In genomic region chr2:181679951-181680715, GRCm38 (mm10) we compare ENCODE assay signal across 7 mouse cellular contexts. TPM values are rescaled to one million over a fixed set of nuclear protein-coding genes. Genes with fewer than 3 reads are reported as not detected.
A peak's percentile ranks its signal among the peaks of the same experiment; 100 is the strongest.
DNase-seq lines count a peak whose midpoint lies in the region; ATAC-seq and TF ChIP-seq lines count a peak whose summit lies in the region.

Tcea2 (plus strand) TSS chr2:181680310.

- peak within 1 kb of the TSS; percentile 99 for H3K4me2 ChIP-seq in hindbrain, postnatal 0 days (ENCODE audit: low read depth, low read length)

- intact Hi-C loops in gastrocnemius, adult 2 months (cut with DNase I) = loop anchor here (10.0 kb wide), 1 partner anchor 185 kb away; the partner anchor contains the start of gene Polr3k
- intact Hi-C loops in left cerebral cortex, postnatal 10 days (cut with DNase I) = loop anchor here (5.0 to 10.0 kb wide), 2 partner anchors 38 to 285 kb away; no protein-coding TSS in a partner anchor

- ATAC-seq in hindbrain, postnatal 0 days = peak; percentile 61

- H3K4me3 ChIP-seq in gastrocnemius, adult 2 months = peak within 1 kb of the TSS; percentile 86
- H3K4me3 ChIP-seq in hindbrain, postnatal 0 days (ENCODE audit: low read length) = peak within 1 kb of the TSS; percentile 63
- H3K4me3 ChIP-seq in megakaryocyte, embryonic 14.5 days (replicated peaks) = peak within 1 kb of the TSS; percentile 95

- TF ChIP-seq CTCF in gastrocnemius, adult 2 months (IDR thresholded peaks at IDR 0.05) = peak; percentile 45
- TF ChIP-seq CTCF in hindbrain, postnatal 0 days (IDR thresholded peaks at IDR 0.05; ENCODE audit: low read depth) = peak; percentile 44; the same call in 1 of the 2 replicates

- H3K27me3 ChIP-seq in hindbrain, postnatal 0 days (ENCODE audit: insufficient read depth, low read length) = no peaks in the 10 kb centered on the region
- peaks cover 30% of the 10 kb centered on the region for H3K27me3 ChIP-seq in megakaryocyte, embryonic 14.5 days (replicated peaks)

- peak; percentile 80 for DNase-seq in ZHBTc4 (ENCODE audit: low read depth, low spot score)
- peak; percentile 85 to 89 for DNase-seq in cerebellum, postnatal 25 days
- peak; percentile 85 for DNase-seq in gastrocnemius, adult 2 months
- peak; percentile 85 for DNase-seq in hindbrain, postnatal 0 days (ENCODE audit: low spot score)
- DNase-seq in left cerebral cortex, postnatal 10 days (ENCODE audit: extremely low spot score in 1 of 2, low spot score in 2 of 2) = peak; percentile 58 to 82
- peak; percentile 80 for DNase-seq in right cerebral cortex, postnatal 25 days

- no peaks in the 10 kb centered on the region for H3K9me3 ChIP-seq in hindbrain, postnatal 0 days (ENCODE audit: low read length)
- no peaks in the 10 kb centered on the region for H3K9me3 ChIP-seq in megakaryocyte, embryonic 14.5 days

- peaks cover 19% of the 10 kb centered on the region for H3K4me1 ChIP-seq in hindbrain, postnatal 0 days (ENCODE audit: insufficient read depth, low read length)
- H3K4me1 ChIP-seq in megakaryocyte, embryonic 14.5 days = peaks cover 64% of the 10 kb centered on the region

- H3K36me3 ChIP-seq in hindbrain, postnatal 0 days (ENCODE audit: insufficient read depth, low read length) = no peaks in the 10 kb centered on the region
- H3K36me3 ChIP-seq in megakaryocyte, embryonic 14.5 days (replicated peaks; ENCODE audit: low read length) = peaks cover under 1% of the 10 kb centered on the region

- H3K27ac ChIP-seq in gastrocnemius, adult 2 months = peak within 1 kb of the TSS; percentile 92
- H3K27ac ChIP-seq in hindbrain, postnatal 0 days = peak within 1 kb of the TSS; percentile 86

- H3K9ac ChIP-seq in hindbrain, postnatal 0 days (replicated peaks; ENCODE audit: low read length) = peak within 1 kb of the TSS; percentile 89

- under 1% methylated on average over 60 of the region's 69 CpGs for WGBS in hindbrain, postnatal 0 days

RNA-seq across cellular contexts. Expression of gene Tcea2, which starts in this region (rescaled TPM):
- total RNA-seq in gastrocnemius, adult 2 months (2021) = 1 to 10 TPM; 6.9 to 7.6 TPM
- total RNA-seq in hindbrain, postnatal 0 days (2014; rRNA removed) = 37.2 and 50.2 TPM in 2 replicates
- polyA plus RNA-seq in hindbrain, postnatal 0 days (2015; fragmentation: Nextera tagmentation; extraction: Ambion mirVana) = 48.7 and 54.3 TPM in 2 replicates
- 10 to 100 TPM; 57.3 to 62.7 TPM for total RNA-seq in left cerebral cortex, postnatal 10 days (2021)
- 1.1 and 1.3 TPM in 2 replicates for polyA plus RNA-seq in megakaryocyte, embryonic 14.5 days (2012; ENCODE audit: insufficient read depth, low replicate concordance)

Comparison
In these comparisons a context has a peak if more than half of its experiments do, and no peak if none do; other contexts are left out.
1. Peak in every context shown above with its lines: DNase-seq, ATAC-seq, H3K4me3 ChIP-seq and H3K27ac ChIP-seq.
2. RNA of gene Tcea2 (polyA plus RNA-seq): 48.7 to 54.3 TPM in hindbrain, postnatal 0 days; 1.1 to 1.3 TPM in megakaryocyte, embryonic 14.5 days; every median in the first group is over 10 times any median in the second.